Mouse (Mus musculus) adrenal gland, adult 18-20 months (tissue): Measurements from ENCODE around the gene Itga4. TPM values are rescaled to one million over a fixed set of nuclear protein-coding genes. Genes with fewer than 3 reads are reported as not detected.

Experiments
- DNase-seq, 2 experiments: peaks; one replicate each; pipeline ENCODE4 v3.0.0; 2021 to 2022; ENCODE audit warnings: low spot score in 2 of 2
- long read RNA-seq, 2 experiments: library from polyadenylated mRNA; stranded (forward); transcript quantifications; one replicate each; pipeline ENCODE4 v2.0.0; 2021
- total RNA-seq, 2 experiments: library from RNA; stranded (reverse); gene quantifications; 1 replicate in 1 of 2; 2 replicates in 1 of 2; pipeline ENCODE4 v1.2.3; 2021

Gene Itga4
- 1 to 10 TPM; 2.2 to 4.9 TPM for total RNA-seq
- long read RNA-seq, experiment 1, result 0 reads
- long read RNA-seq, experiment 2, result 0 reads

- DNase-seq, result peak; percentile 17 to 57
Measured at GRCm38 (mm10) chr2:79255192-79256000, at the start of gene Itga4. TSS of gene Itga4 (plus strand) at chr2:79255426.

GRCm38 (mm10) chr2:79206191-79206755 lies 49.0 kb upstream of the Itga4 start:
- DNase-seq, result no peak

GRCm38 (mm10) chr2:79214982-79215381 lies 40.2 kb upstream of the Itga4 start:
- DNase-seq, result no peak

GRCm38 (mm10) chr2:79215479-79215878 lies 39.7 kb upstream of the Itga4 start:
- no peak for DNase-seq

DNA sequence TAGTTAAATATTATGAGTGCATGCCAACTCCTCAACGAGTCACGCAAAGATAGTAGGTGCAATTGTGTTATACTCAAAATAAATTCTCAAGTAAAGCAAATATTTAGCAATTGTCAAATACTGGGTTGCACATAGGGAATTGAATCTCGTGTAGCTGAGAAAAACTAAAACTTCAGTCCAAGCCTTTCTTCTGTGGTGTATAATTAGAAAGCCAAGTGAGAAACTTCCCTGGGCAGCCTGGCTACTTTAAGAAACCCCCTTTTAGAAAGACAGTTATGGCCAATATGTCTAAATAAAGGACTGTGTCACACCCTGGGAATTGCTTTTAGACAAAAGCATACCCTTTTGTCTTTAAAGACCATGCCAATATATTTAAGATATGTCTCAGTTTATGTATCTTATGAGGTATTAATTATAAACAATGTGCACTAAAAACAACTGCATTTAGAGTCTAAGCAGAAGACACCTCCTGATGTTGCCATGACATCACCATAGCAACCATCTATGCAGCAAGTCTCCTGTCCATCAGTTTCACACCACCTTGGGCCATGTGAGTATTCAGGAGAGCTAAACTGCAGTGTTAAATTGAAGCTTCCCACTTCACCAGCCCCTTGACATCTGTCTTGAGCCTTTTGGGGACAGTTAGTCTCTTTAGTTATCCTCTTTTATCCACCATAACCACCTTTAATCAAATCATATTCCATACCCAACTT lies 30.4 kb upstream of the Itga4 start:
- no peak for DNase-seq

- DNase-seq, result no peak
Measured at GRCm38 (mm10) chr2:79227805-79228241, 27.4 kb upstream of the Itga4 start.

- DNase-seq, result no peak
Measured at GRCm38 (mm10) chr2:79231056-79231949, 23.9 kb upstream of the Itga4 start.

- DNase-seq, result no peak
Measured at GRCm38 (mm10) chr2:79235767-79236487, 19.3 kb upstream of the Itga4 start.

GRCm38 (mm10) chr2:79237216-79237615 lies 18.0 kb upstream of the Itga4 start:
- no peak for DNase-seq

GRCm38 (mm10) chr2:79244276-79244675 lies 10.9 kb upstream of the Itga4 start:
- DNase-seq, result no peak

GRCm38 (mm10) chr2:79244743-79245142 lies 10.5 kb upstream of the Itga4 start:
- no peak for DNase-seq

DNA sequence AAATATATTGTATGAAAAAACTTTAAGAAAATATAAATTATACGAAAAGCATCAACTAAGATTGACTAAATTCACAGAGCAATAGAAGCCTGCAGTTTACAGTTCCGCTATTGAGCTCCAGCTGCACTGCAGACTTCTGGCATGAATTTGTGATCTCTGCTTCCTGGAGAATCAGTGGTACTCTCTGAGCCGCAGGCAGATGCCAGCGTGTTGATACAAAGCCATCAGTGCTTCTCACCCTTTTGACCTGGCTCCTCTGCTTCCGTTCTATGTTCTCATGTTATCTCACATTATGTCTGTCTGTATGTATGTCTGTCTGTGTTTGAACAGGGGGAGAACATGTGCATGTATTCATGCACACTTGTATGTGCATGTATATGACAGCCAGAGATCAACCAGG lies 6.9 kb upstream of the Itga4 start:
- DNase-seq, result no peak

DNA sequence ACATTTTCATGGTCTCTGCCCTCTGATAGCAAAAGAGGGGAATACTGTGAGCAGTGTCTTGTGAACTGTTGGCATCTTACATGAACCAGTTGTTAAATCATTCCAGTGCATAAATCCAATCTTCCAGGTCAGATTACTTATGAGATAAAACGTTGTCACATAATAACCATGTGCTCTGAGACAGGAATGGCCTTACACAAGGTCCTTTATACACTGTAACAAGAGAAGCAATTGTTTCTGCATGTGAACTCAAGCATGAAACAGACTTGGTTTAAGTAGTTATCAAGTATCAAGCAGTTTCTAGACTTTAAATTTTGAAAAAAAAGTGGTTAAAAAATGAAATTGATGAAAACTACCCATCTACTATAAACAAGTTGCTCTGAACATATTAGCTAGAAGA lies 4.7 kb upstream of the Itga4 start:
- DNase-seq, result no peak

DNA sequence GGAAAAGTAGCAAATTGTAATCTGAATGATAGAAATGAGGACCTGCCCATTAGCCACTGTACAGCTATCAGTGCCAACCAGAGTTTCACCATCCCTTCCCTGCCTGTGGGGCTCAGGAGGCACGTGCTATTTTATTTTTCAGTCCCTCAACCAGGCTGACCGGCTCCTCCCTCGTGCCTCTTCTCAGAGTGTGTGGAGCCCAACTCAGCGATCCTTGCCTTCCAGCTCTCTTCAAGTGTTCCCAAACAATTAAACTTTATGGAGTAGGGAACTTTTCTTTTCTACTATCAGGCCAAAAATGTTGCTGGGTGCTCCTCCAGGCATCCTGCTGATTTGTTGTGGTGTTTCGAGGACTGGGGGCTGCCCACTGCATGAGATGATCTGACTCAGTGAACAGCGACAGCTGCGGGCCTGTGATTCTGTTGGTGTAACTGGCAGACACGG lies 1.4 kb upstream of the Itga4 start:
- DNase-seq, result no peak

- no peak for DNase-seq
Measured at GRCm38 (mm10) chr2:79254588-79255191, 536 bp upstream of the Itga4 start.

GRCm38 (mm10) chr2:79256001-79256339 lies 744 bp downstream of the Itga4 start:
- no peak for DNase-seq

DNA sequence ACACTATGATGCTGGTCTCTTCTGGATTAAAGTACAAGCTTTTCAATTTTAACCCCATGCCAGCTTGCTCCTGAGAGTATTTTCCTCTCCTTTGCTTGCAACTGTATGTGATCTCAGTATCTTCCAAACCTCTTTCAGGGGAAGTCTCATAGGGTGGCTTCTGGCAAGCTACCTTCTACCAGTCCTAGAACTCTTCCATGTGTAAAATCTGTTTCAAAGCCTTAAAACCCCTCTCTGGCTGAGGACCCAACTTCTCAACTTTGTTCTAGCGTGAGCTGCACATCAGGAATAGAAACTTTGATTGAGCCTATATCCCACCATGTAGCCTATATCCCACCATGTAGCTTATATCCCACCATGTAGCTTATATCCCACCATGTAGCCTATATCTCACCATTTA lies 1.1 kb downstream of the Itga4 start:
- no peak for DNase-seq

- no peak for DNase-seq
Measured at GRCm38 (mm10) chr2:79256880-79257279, 1.7 kb downstream of the Itga4 start.

GRCm38 (mm10) chr2:79257411-79257810 lies 2.2 kb downstream of the Itga4 start:
- DNase-seq, result no peak

DNA sequence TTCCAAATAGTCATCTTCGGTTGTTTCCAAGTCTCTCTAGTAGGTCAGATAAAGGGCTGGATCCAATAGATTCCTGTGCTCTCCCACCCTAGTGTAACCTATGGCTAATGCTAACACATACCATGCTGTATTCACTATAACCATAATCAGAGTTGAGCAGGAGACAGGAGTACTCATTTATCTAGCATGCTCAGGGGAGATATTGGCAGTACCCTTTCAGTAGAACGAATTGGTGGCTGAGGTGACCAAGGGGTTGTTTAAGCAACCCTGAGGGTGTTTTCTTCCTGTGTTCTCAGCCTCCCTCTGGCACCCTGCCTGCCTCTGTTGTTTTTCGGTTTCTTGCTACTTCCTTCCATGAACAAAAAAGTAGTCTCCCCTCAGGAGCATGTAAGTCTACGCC lies 4.1 kb downstream of the Itga4 start:
- DNase-seq, result no peak
